Mouse (Mus musculus) limb, embryonic 11.5 days (tissue): ENCODE results near the gene Gm49405. TPM values are rescaled to one million over a fixed set of nuclear protein-coding genes. Genes with fewer than 3 reads are reported as not detected.

Source experiments
- ATAC-seq: fragments of 200-750 bp; cut with Nextera tagmentation; 2 replicates; pipeline ENCODE4 v1.8.0; 2017; ENCODE audit warnings: low read depth; ENCODE audit not compliant: insufficient number of reproducible peaks, low FRiP score, low TSS enrichment
- DNase-seq: peaks from one replicate; pipeline ENCODE4 v3.0.0-alpha.2; 2015; ENCODE audit warnings: low spot score
- H3K27ac ChIP-seq: fragments of 300-500 bp; sonication (generic); replicated peaks from 2 replicates; pipeline ENCODE4 v1.5.1; 2014; ENCODE audit warnings: low read depth, mild to moderate bottlenecking, low read length
- H3K27me3 ChIP-seq: fragments of 300-500 bp; sonication (generic); 2 replicates; pipeline ENCODE4 v1.6.1; 2014; ENCODE audit warnings: mild to moderate bottlenecking, low read length, mixed read lengths; ENCODE audit not compliant: control insufficient read depth, insufficient read depth
- H3K36me3 ChIP-seq: fragments of 300-500 bp; sonication (generic); 2 replicates; pipeline ENCODE4 v1.6.1; 2014; ENCODE audit warnings: mild to moderate bottlenecking, low read length, moderate library complexity, mixed read lengths; ENCODE audit not compliant: control insufficient read depth, insufficient read depth
- H3K4me1 ChIP-seq: fragments of 300-500 bp; sonication (generic); 2 replicates; pipeline ENCODE4 v1.6.1; 2014; ENCODE audit warnings: low read length, mixed read lengths; ENCODE audit not compliant: control insufficient read depth, insufficient read depth
- H3K4me2 ChIP-seq: fragments of 300-500 bp; sonication (generic); 2 replicates; pipeline ENCODE4 v1.6.1; 2014; ENCODE audit warnings: low read depth, mild to moderate bottlenecking, moderate library complexity; ENCODE audit not compliant: severe bottlenecking
- H3K4me3 ChIP-seq: fragments of 300-500 bp; sonication (generic); 2 replicates; pipeline ENCODE4 v1.5.1; 2014; ENCODE audit warnings: low read depth, low read length
- H3K9ac ChIP-seq: fragments of 300-500 bp; sonication (generic); 2 replicates; pipeline ENCODE4 v1.6.1; 2014; ENCODE audit warnings: mild to moderate bottlenecking, low read length
- H3K9me3 ChIP-seq: fragments of 300-500 bp; sonication (generic); 2 replicates; pipeline ENCODE4 v1.6.1; 2016; ENCODE audit warnings: low read length; ENCODE audit not compliant: control insufficient read depth
- WGBS: fragments of 180-500 bp; shearing (Covaris S2); extraction: QIAGEN DNeasy Blood & Tissue Kit; methylation state at CpG from one replicate; pipeline ENCODE4 v1.1.7; 2014; 5-methylcytosine and 5-hydroxymethylcytosine counted together
- polyA plus RNA-seq: library from polyadenylated mRNA; unstranded; fragments of >200 nt; fragmentation: Nextera tagmentation; extraction: Ambion mirVana; gene quantifications from 2 replicates; pipeline ENCODE4 v1.2.1, GENCODE M21; 2014

Gene Gm49405
- polyA plus RNA-seq, 1 experiment from 2014 or later = 2.5 TPM

DNA sequence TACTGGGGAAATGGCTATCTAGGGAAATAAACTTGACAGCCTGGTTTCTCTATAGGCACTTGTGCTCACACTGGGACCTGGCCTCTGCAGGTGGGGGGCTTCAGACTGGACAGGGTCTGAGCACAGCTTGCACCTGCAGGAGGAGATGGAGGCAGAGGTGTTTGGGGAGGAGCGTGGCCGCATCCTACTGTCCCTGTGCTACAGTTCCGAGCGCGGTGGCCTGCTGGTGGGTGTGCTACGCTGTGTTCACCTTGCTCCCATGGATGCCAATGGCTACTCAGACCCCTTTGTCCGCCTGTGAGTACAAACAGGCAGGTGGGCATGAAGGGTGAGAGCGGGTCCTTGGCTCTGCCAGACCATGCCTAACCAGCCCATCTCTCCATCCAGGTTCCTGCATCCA is 5.5 kb downstream of the Gm49405 start:
- DNase-seq (no peak), ATAC-seq (no peak)
- Histone ChIP-seq H3K27ac (no peak overlapping the region), H3K9ac (no peak overlapping the region), H3K36me3 (peaks cover 23% of the 10 kb centered on the region), H3K4me3 (no peak overlapping the region), H3K27me3 (no peaks in the 10 kb centered on the region), H3K4me2 (no peak overlapping the region), H3K9me3 (no peaks in the 10 kb centered on the region), H3K4me1 (peaks cover 8% of the 10 kb centered on the region)
- 94% methylated on average over 8 of the region's 8 CpGs for WGBS

DNA sequence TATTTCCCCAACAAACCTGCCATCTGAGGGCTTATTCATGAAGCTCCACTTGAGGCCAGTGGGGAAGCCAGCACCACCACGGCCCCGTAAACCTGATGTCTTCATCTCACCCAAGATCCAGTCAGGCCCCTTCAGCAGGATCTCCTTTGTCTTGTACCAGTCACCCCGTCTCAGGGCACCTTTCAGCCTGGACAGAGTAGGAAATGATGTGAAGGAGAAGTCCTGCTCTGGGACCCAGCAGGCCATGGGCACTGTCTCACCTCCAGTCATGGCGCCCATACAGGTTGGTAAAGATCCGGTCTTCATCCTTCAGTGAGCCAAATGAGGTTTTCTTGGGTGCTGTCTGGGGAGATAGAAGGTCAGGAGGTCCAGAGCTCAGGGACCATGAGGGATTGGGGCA is 10.7 kb downstream of the Gm49405 start:
- Histone ChIP-seq H3K4me1 (0 out of 2 replicates have a peak, but pooled peaks cover 3% of the 10 kb centered on the region), H3K4me3 (no peak overlapping the region), H3K4me2 (no peak overlapping the region), H3K9me3 (no peaks in the 10 kb centered on the region), H3K27me3 (no peaks in the 10 kb centered on the region), H3K27ac (no peak overlapping the region), H3K36me3 (peaks cover 19% of the 10 kb centered on the region), H3K9ac (no peak overlapping the region)
- ATAC-seq = no peak
- WGBS = 94% methylated on average over 5 of the region's 5 CpGs
- DNase-seq = no peak

DNA sequence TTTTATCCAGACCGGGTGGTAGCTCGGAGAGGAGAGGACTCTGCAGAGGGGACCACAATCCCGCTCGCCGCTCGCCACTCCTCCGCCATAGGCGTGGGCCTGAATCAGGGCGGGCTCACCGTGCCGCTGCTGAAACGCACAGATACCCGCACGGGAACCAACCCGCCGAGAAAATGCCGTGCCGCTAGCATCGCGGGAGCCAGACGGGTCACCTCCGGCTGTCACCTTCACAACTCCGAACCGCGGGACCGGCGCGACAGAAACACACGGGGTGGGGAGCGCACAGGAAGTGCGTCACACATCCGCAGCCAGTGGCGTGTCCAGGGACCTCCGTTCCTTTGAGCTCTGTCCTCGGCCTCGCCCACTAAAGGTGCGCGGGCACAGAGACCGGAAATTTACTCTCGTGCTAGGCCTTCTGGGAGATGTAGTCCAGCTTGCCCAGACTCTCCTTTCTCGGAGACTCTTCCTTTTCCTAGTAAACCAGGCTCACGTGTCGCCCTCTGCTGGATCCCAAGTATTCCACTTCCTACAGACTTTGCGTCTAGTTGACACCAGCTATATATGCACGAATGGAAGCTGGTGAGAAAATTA is 12.1 kb downstream of the Gm49405 start, which contains the start of gene Ndufv1:
Gene Ndufv1 (minus strand): TSS at position 375 of the 591 bp plus-strand sequence.
- H3K27ac ChIP-seq = no peak within 1 kb of the TSS
- no peaks in the 10 kb centered on the region for H3K27me3 ChIP-seq
- DNase-seq = peak; percentile 98
- H3K36me3 ChIP-seq = peaks cover 11% of the 10 kb centered on the region
- peak; percentile 98 for ATAC-seq
- no peaks in the 10 kb centered on the region for H3K9me3 ChIP-seq
- H3K4me3 ChIP-seq = peak within 1 kb of the TSS; percentile 67
- H3K4me2 ChIP-seq = peak within 1 kb of the TSS; percentile 76
- WGBS = under 1% methylated on average over 45 of the region's 45 CpGs
- peak within 1 kb of the TSS; percentile 68 for H3K9ac ChIP-seq
- 0 out of 2 replicates have a peak, but pooled peaks cover 3% of the 10 kb centered on the region for H3K4me1 ChIP-seq

DNA sequence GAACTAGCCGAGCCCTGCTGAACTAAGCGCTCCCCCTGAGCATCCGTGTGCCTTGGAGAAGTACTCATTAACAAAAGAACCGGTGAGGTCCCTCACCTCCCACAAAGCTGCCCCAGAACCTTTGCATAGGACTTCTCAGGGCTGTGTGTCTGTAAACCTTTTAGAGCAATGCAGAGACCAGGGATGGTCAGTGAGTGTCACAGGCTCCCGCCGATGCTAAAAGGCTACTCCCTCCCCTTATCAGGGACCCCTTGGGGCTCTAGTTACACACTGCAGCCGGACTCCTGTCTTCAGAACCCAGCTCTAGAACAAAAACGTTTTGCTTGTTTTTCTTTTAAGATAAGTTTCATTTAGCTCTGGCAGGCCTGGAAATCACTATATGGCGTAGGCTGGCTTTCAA is 12.6 kb downstream of the Gm49405 start:
- Histone ChIP-seq H3K9me3 (no peaks in the 10 kb centered on the region), H3K4me3 (peak overlapping the region; percentile 67), H3K36me3 (peaks cover 6% of the 10 kb centered on the region; the same call in 1 of the 2 replicates), H3K27ac (no peak overlapping the region), H3K27me3 (no peaks in the 10 kb centered on the region), H3K4me1 (0 out of 2 replicates have a peak, but pooled peaks cover 3% of the 10 kb centered on the region), H3K4me2 (peak overlapping the region; percentile 44), H3K9ac (peak overlapping the region; percentile 65)
- DNase-seq (no peak), ATAC-seq (peak; percentile 38; the same call in 1 of the 2 replicates)
- 24% methylated on average over 9 of the region's 9 CpGs for WGBS

DNA sequence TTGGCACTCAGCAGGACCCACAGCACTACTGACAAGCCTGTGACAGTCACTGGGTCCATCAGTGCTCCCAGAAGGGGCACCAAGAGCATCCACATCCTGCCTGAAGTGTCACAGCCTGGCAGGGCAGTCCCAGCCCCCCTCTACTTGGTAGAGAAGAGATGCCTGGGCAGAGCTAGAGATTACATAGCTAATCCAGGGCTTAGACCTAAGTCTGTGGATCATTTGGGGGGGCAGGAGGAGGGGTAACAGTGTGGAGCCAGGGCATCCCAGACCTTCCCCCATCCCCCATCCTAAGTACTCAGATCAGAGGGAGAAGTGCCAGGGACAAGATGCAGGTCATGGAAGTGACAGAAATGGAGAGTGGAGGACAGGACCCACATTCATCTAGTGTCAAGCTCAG is 14.4 kb downstream of the Gm49405 start:
- H3K4me2 ChIP-seq = no peak overlapping the region
- DNase-seq (no peak), ATAC-seq (no peak)
- 0 out of 2 replicates have a peak, but pooled peaks cover 3% of the 10 kb centered on the region for H3K4me1 ChIP-seq
- no peak overlapping the region for H3K4me3 ChIP-seq
- H3K9me3 ChIP-seq = no peaks in the 10 kb centered on the region
- H3K27ac ChIP-seq = no peak overlapping the region
- no peak overlapping the region for H3K9ac ChIP-seq
- H3K36me3 ChIP-seq = no peaks in the 10 kb centered on the region
- H3K27me3 ChIP-seq = no peaks in the 10 kb centered on the region

DNA sequence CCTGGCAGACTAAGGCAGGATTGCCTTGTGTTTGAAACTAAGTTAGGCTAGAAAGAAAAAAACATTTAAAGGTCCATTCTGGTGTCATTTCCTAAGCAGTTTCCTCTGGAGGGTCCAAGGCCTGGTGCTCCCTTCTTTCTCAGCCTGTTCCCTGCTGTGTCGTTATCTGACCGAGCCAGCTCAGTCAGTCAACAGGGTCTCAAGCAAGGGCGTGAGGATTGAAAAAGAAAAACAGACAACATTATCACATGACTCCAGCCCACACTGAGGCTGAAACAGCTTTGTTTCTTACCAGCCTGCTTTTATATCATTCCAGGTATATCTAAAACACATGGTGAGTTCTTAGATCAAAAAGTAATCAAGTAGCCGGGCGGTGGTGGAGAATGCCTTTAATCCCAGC is 15.2 kb downstream of the Gm49405 start:
- Histone ChIP-seq H3K4me2 (no peak overlapping the region), H3K9ac (no peak overlapping the region; the same call in 1 of the 2 replicates), H3K27me3 (no peaks in the 10 kb centered on the region), H3K9me3 (no peaks in the 10 kb centered on the region), H3K27ac (no peak overlapping the region), H3K36me3 (no peaks in the 10 kb centered on the region), H3K4me3 (no peak overlapping the region), H3K4me1 (0 out of 2 replicates have a peak, but pooled peaks cover 3% of the 10 kb centered on the region)
- ATAC-seq (no peak), DNase-seq (no peak)
- WGBS = 59% methylated on average over 5 of the region's 5 CpGs

DNA sequence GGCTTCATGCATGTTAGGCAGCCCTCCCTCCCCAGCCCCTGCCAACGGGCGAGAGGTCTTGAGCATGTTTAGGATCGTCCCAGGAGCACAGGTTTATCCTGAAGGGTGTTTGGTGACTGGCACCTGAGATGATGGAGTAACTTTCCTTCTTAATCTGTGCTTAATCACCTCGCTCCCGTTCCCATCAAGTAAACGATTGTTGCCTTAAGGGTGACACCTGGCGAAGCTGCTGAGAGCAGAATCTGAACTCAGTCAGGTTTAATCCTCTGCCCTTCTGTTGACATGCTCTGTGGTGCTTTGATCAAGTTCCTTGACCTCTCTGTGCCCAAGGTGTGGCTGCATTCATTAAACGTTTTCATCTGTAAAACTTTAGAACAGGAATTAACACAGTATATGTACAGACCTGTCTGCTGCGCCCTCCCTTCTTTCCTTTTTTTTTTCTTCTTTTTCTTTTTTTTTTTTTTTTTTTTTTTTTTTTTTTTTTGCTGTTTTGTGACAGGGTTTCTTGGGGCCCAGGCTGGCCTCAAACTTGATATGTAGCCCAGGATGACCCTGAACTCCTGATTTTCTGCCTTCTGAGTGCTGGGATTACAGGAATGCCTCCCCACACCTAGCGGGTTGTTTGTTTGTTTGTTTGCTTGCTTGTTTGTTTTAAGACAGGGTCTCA is 17.6 kb downstream of the Gm49405 start:
- Histone ChIP-seq H3K4me1 (no peaks in the 10 kb centered on the region), H3K4me2 (no peak overlapping the region), H3K4me3 (no peak overlapping the region), H3K27ac (no peak overlapping the region), H3K36me3 (no peaks in the 10 kb centered on the region), H3K9ac (no peak overlapping the region), H3K9me3 (no peaks in the 10 kb centered on the region), H3K27me3 (no peaks in the 10 kb centered on the region)
- DNase-seq (no peak), ATAC-seq (no peak)
- 56% methylated on average over 10 of the region's 10 CpGs for WGBS

DNA sequence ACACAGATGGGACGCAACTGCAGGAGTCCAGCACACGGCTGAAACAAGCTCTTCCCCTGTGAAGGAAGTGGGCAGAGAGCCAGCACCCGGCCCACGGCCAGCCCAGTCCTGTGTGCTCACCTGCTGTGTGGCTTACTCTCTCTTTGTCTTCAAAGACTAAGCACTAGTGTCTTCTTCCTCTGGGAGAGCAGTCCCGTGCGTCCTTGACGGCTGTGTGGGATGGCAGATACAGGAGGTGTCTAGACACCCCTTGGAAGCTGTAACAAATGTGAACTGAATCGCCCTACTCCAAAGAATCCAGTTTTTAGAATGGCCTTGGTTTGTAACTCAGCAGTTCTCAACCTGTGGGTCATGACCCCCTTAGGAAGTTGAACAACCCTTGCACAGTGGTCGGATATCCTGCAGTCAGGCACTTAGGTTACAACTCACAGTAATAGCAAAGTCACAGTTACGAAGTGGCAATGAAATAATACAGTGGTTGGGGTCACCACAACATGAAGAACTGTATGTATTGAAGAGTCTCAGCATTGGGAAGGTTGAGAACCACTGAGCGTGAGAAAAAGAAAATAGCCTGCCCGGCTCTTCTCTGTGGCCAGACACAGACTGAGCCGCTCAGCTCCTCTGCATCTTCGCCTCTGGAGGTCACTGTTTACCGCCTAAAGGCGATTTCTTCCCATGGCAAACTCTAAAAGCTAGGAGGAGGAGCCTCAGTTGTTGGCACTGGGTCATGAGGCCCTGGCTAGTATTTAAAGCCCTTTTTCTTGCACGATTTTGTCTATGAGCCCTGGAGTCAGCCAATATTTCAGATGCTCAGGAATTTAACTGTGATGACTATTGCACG is 18.5 kb downstream of the Gm49405 start:
- no peaks in the 10 kb centered on the region for H3K4me1 ChIP-seq
- no peaks in the 10 kb centered on the region for H3K36me3 ChIP-seq
- peak; percentile 75 for DNase-seq
- H3K9me3 ChIP-seq = no peaks in the 10 kb centered on the region
- WGBS = 41% methylated on average over 18 of the region's 18 CpGs
- ATAC-seq = 0 out of 2 replicates have a peak, but pooled peaks have one; percentile 17
- no peaks in the 10 kb centered on the region for H3K27me3 ChIP-seq
- H3K9ac ChIP-seq = no peak overlapping the region
- no peak overlapping the region for H3K4me3 ChIP-seq
- H3K27ac ChIP-seq = no peak overlapping the region
- no peak overlapping the region for H3K4me2 ChIP-seq
